Comparison of ENCODE assay signal across 24 mouse cellular contexts in genomic region chr13:25100581-25100980, GRCm38 (mm10). TPM values are rescaled to one million over a fixed set of nuclear protein-coding genes. Genes with fewer than 3 reads are reported as not detected.
"Had no signal": no experiment of that assay in that cellular context is flagged by ENCODE, and none has a peak within 500 bp of the region (broad histone marks: within the 10 kb centered on the region; RNA-seq: fewer than 3 reads in every experiment).

No protein-coding gene starts in this region.

- ATAC-seq: hindbrain, embryonic 16.5 days; inflammation-experienced regulatory T-cells, adult 6 months; intestine, embryonic 15.5 days; intestine, postnatal 0 days; liver, embryonic 12.5 days had no signal

- H3K9ac ChIP-seq: heart, embryonic 12.5 days; hindbrain, embryonic 12.5 days; hindbrain, embryonic 14.5 days; intestine, embryonic 15.5 days; limb, embryonic 15.5 days; liver, embryonic 12.5 days; liver, embryonic 14.5 days had no signal

- H3K4me1 ChIP-seq: heart, embryonic 10.5 days; hindbrain, embryonic 10.5 days; hindbrain, embryonic 12.5 days; intestine, embryonic 15.5 days; limb, embryonic 15.5 days; liver, embryonic 12.5 days had no signal

- H3K9me3 ChIP-seq: heart, embryonic 10.5 days; heart, embryonic 12.5 days; hindbrain, embryonic 10.5 days; hindbrain, embryonic 12.5 days; intestine, embryonic 15.5 days; limb, embryonic 15.5 days; liver, embryonic 12.5 days had no signal

- H3K4me2 ChIP-seq: heart, embryonic 12.5 days; hindbrain, embryonic 12.5 days; hindbrain, embryonic 14.5 days; intestine, embryonic 15.5 days; limb, embryonic 15.5 days; liver, embryonic 12.5 days had no signal

- H3K36me3 ChIP-seq: heart, embryonic 10.5 days; heart, embryonic 12.5 days; hindbrain, embryonic 10.5 days; hindbrain, embryonic 12.5 days; intestine, embryonic 15.5 days; limb, embryonic 15.5 days; liver, embryonic 12.5 days had no signal

- DNase-seq: gastrocnemius, adult 2 months; gastrocnemius, postnatal 10 days; gastrocnemius, postnatal 25 days; heart, adult 18-20 months; heart, postnatal 10 days; heart, postnatal 4 days; kidney, adult 18-20 months; kidney, adult 9 months; kidney, postnatal 25 days; kidney, postnatal 4 days; left cerebral cortex, postnatal 4 days had no signal

- H3K4me3 ChIP-seq: gastrocnemius, adult 2 months; heart, embryonic 10.5 days; heart, embryonic 12.5 days; hindbrain, embryonic 10.5 days; hindbrain, embryonic 12.5 days; intestine, embryonic 15.5 days; layer of hippocampus, adult 2 months; limb, embryonic 15.5 days; liver, embryonic 12.5 days had no signal

- H3K27me3 ChIP-seq: heart, embryonic 12.5 days; hindbrain, embryonic 12.5 days; intestine, embryonic 15.5 days; limb, embryonic 15.5 days had no signal

- H3K27ac ChIP-seq: gastrocnemius, adult 2 months; heart, embryonic 10.5 days; hindbrain, embryonic 10.5 days; hindbrain, embryonic 12.5 days; hindbrain, embryonic 14.5 days; intestine, embryonic 15.5 days; limb, embryonic 15.5 days; liver, embryonic 12.5 days; liver, embryonic 14.5 days had no signal

RNA-seq across cellular contexts. Expression of gene Dcdc2a, which starts 44.8 kb away (rescaled TPM):
- polyA plus RNA-seq: inflammation-experienced regulatory T-cells, adult 6 months had no signal
